ENCODE assay signal across 13 mouse cellular contexts in the genomic region with DNA sequence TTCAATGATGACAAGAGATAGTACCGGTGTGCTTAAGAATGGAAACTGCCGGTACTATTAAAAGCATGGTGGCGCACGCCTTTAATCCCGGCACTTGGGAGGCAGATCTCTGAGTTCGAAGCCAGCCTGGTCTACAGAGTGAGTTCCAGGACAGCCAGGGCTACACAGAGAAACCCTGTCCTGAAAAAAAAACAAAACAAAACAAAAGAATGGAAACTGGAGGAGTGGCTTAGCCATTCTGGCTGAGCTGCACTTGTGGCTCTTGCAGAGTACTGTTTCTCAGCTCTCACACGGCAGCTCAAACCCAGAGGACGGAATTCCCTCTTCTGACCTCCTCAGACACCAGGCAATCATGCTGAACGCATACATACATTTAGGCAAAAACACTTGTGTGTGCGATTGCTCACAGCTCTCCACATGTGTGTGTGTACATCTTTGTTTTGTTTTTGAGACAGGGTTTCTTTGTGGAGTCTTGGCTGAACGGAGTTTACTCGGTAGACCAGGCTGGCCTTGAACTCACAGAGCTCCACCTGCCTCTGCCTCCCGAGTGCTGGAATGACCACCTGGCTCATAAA. TPM values are rescaled to one million over a fixed set of nuclear protein-coding genes. Genes with fewer than 3 reads are reported as not detected.
DNase-seq lines count a peak whose midpoint lies in the region; ATAC-seq and TF ChIP-seq lines count a peak whose summit lies in the region.
"Had no signal": no experiment of that assay in that cellular context is flagged by ENCODE, and none has a peak within 500 bp of the region (broad histone marks: within the 10 kb centered on the region; RNA-seq: fewer than 3 reads in every experiment).

No protein-coding gene starts in this region.

- no peak overlapping the region for H3K9ac ChIP-seq in heart, embryonic 12.5 days
- no peak overlapping the region for H3K9ac ChIP-seq in liver, postnatal 0 days (replicated peaks)

- peak overlapping the region; percentile 28 for H3K4me2 ChIP-seq in heart, embryonic 12.5 days
- peak overlapping the region; percentile 77 for H3K4me2 ChIP-seq in liver, postnatal 0 days (ENCODE audit: low read depth, low read length)

- H3K27me3 ChIP-seq in heart, embryonic 12.5 days (replicated peaks), result no peaks in the 10 kb centered on the region
- no peaks in the 10 kb centered on the region for H3K27me3 ChIP-seq in heart, embryonic 10.5 days (ENCODE audit: insufficient read depth, poor library complexity, severe bottlenecking)
- H3K27me3 ChIP-seq in megakaryocyte, embryonic 14.5 days (replicated peaks), result no peaks in the 10 kb centered on the region
- H3K27me3 ChIP-seq in liver, postnatal 0 days (ENCODE audit: insufficient read depth, low read length), result no peaks in the 10 kb centered on the region

- H3K9me3 ChIP-seq in heart, embryonic 12.5 days (replicated peaks), result no peaks in the 10 kb centered on the region
- no peaks in the 10 kb centered on the region for H3K9me3 ChIP-seq in heart, embryonic 10.5 days
- no peaks in the 10 kb centered on the region for H3K9me3 ChIP-seq in megakaryocyte, embryonic 14.5 days
- no peaks in the 10 kb centered on the region for H3K9me3 ChIP-seq in liver, postnatal 0 days (ENCODE audit: low read length)

- no peak for TF ChIP-seq EP300 in liver, postnatal 0 days (IDR thresholded peaks at IDR 0.05; ENCODE audit: low read depth)

- no peaks in the 10 kb centered on the region for H3K36me3 ChIP-seq in heart, embryonic 12.5 days
- H3K36me3 ChIP-seq in heart, embryonic 10.5 days, result no peaks in the 10 kb centered on the region
- H3K36me3 ChIP-seq in megakaryocyte, embryonic 14.5 days (replicated peaks; ENCODE audit: low read length), result peaks cover 5% of the 10 kb centered on the region
- H3K36me3 ChIP-seq in liver, postnatal 0 days (replicated peaks; ENCODE audit: insufficient read depth, low read length), result no peaks in the 10 kb centered on the region

- H3K27ac ChIP-seq in heart, embryonic 12.5 days (ENCODE audit: poor library complexity, severe bottlenecking), result no peak overlapping the region; the same call in 1 of the 2 replicates
- H3K27ac ChIP-seq in heart, embryonic 10.5 days, result no peak overlapping the region
- no peak overlapping the region for H3K27ac ChIP-seq in liver, postnatal 0 days (ENCODE audit: low read depth)

- H3K4me1 ChIP-seq in heart, embryonic 12.5 days (replicated peaks), result peaks cover 49% of the 10 kb centered on the region
- H3K4me1 ChIP-seq in heart, embryonic 10.5 days, result peaks cover 40% of the 10 kb centered on the region
- peaks cover 69% of the 10 kb centered on the region for H3K4me1 ChIP-seq in megakaryocyte, embryonic 14.5 days
- H3K4me1 ChIP-seq in liver, postnatal 0 days (ENCODE audit: insufficient read depth), result peaks cover 48% of the 10 kb centered on the region

- no peak for TF ChIP-seq CTCF in liver, postnatal 0 days (IDR thresholded peaks at IDR 0.05; ENCODE audit: low read depth)

- no peak overlapping the region for H3K4me3 ChIP-seq in heart, embryonic 12.5 days
- H3K4me3 ChIP-seq in heart, embryonic 10.5 days, result no peak overlapping the region; the same call in 1 of the 2 replicates
- H3K4me3 ChIP-seq in megakaryocyte, embryonic 14.5 days (replicated peaks), result peak overlapping the region; percentile 81
- H3K4me3 ChIP-seq in liver, postnatal 0 days (ENCODE audit: low read depth, low read length), result no peak overlapping the region

- DNase-seq in heart, embryonic 10.5 days (ENCODE audit: low spot score), result no peak
- DNase-seq in c-Kit-positive CD71-positive TER-119-positive erythroid progenitor cells, embryonic 14.5 days (ENCODE audit: low spot score), result peak; percentile 9
- DNase-seq in liver, postnatal 0 days, result no peak
- DNase-seq in embryo, embryonic 10 days (ENCODE audit: low spot score), result no peak
- DNase-seq: cerebellum, adult 11 months; gastrocnemius, postnatal 10 days; lung, postnatal 10 days; right cerebral cortex, adult 18-20 months had no signal

- no peak for ATAC-seq in heart, embryonic 12.5 days (ENCODE audit: insufficient number of reproducible peaks, low FRiP score)
- no peak for ATAC-seq in megakaryocyte, adult 5-6 weeks (ENCODE audit: poor library complexity, severe bottlenecking)
- ATAC-seq in liver, postnatal 0 days, result no peak

- WGBS in heart, embryonic 12.5 days, result 69% methylated on average over 13 of the region's 13 CpGs
- WGBS in heart, embryonic 10.5 days, result 77% methylated on average over 13 of the region's 13 CpGs
- WGBS in liver, postnatal 0 days (ENCODE audit: insufficient replicate concordance), result 72% methylated on average over 13 of the region's 13 CpGs

RNA-seq across cellular contexts. Expression of a gene that starts 2.5 kb away (rescaled TPM):
- 64.8 and 65.5 TPM in 2 replicates for polyA plus RNA-seq in heart, embryonic 12.5 days (2016; fragmentation: Nextera tagmentation; extraction: Ambion mirVana)
- polyA plus RNA-seq in heart, embryonic 10.5 days (2016; fragmentation: Nextera tagmentation; extraction: Ambion mirVana), result 72.3 and 73.9 TPM in 2 replicates
- 7.1 TPM in 1 of 2 replicates, not detected in the other for polyA plus RNA-seq in megakaryocyte, embryonic 14.5 days (2012; ENCODE audit: insufficient read depth, low replicate concordance)
- 82.7 and 88.5 TPM in 2 replicates for total RNA-seq in megakaryocyte, adult 5-6 weeks (2015)
- 91.5 and 95.8 TPM in 2 replicates for total RNA-seq in megakaryocyte, adult 5-6 weeks (2017)
- 28.2 and 30.5 TPM in 2 replicates for polyA plus RNA-seq in liver, postnatal 0 days (2015; fragmentation: Nextera tagmentation; extraction: Ambion mirVana)

RNA-seq across cellular contexts. Expression of a gene that starts 21.1 kb away (rescaled TPM):
- polyA plus RNA-seq in heart, embryonic 12.5 days (2016; fragmentation: Nextera tagmentation; extraction: Ambion mirVana), result not detected in 2 replicates
- polyA plus RNA-seq in heart, embryonic 10.5 days (2016; fragmentation: Nextera tagmentation; extraction: Ambion mirVana), result 0.59 TPM in 1 of 2 replicates, not detected in the other
- polyA plus RNA-seq in megakaryocyte, embryonic 14.5 days (2012; ENCODE audit: insufficient read depth, low replicate concordance), result not detected in 2 replicates
- total RNA-seq in megakaryocyte, adult 5-6 weeks (2015), result not detected in 2 replicates
- total RNA-seq in megakaryocyte, adult 5-6 weeks (2017), result not detected in 2 replicates
- polyA plus RNA-seq in liver, postnatal 0 days (2015; fragmentation: Nextera tagmentation; extraction: Ambion mirVana), result not detected in 2 replicates
- total RNA-seq: adrenal gland, adult 18-20 months; gastrocnemius, postnatal 10 days had no signal
- polyA plus RNA-seq: kidney, embryonic 14.5 days had no signal

RNA-seq across cellular contexts. Expression of a gene that starts 45.6 kb away (rescaled TPM):
- 21.8 and 24.0 TPM in 2 replicates for polyA plus RNA-seq in heart, embryonic 12.5 days (2016; fragmentation: Nextera tagmentation; extraction: Ambion mirVana)
- polyA plus RNA-seq in heart, embryonic 10.5 days (2016; fragmentation: Nextera tagmentation; extraction: Ambion mirVana), result 18.6 and 24.8 TPM in 2 replicates
- 0.64 and 6.4 TPM in 2 replicates for polyA plus RNA-seq in megakaryocyte, embryonic 14.5 days (2012; ENCODE audit: insufficient read depth, low replicate concordance)
- 17.7 and 19.4 TPM in 2 replicates for total RNA-seq in megakaryocyte, adult 5-6 weeks (2015)
- 22.1 and 27.0 TPM in 2 replicates for total RNA-seq in megakaryocyte, adult 5-6 weeks (2017)
- polyA plus RNA-seq in liver, postnatal 0 days (2015; fragmentation: Nextera tagmentation; extraction: Ambion mirVana), result 7.4 and 7.6 TPM in 2 replicates

RNA-seq across cellular contexts. Expression of a gene that starts 52.7 kb away (rescaled TPM):
- polyA plus RNA-seq in heart, embryonic 12.5 days (2016; fragmentation: Nextera tagmentation; extraction: Ambion mirVana), result 14.8 and 16.0 TPM in 2 replicates
- 12.0 and 14.2 TPM in 2 replicates for polyA plus RNA-seq in heart, embryonic 10.5 days (2016; fragmentation: Nextera tagmentation; extraction: Ambion mirVana)
- 4.1 and 4.5 TPM in 2 replicates for polyA plus RNA-seq in megakaryocyte, embryonic 14.5 days (2012; ENCODE audit: insufficient read depth, low replicate concordance)
- total RNA-seq in megakaryocyte, adult 5-6 weeks (2015), result 39.9 and 45.5 TPM in 2 replicates
- 55.4 and 56.0 TPM in 2 replicates for total RNA-seq in megakaryocyte, adult 5-6 weeks (2017)
- polyA plus RNA-seq in liver, postnatal 0 days (2015; fragmentation: Nextera tagmentation; extraction: Ambion mirVana), result 6.0 and 7.5 TPM in 2 replicates
